Mouse (Mus musculus) cortical plate, adult 2 months (tissue): Measurements from ENCODE around the gene Fam227a.

ENCODE experiments used
- CTCF ChIP-seq: fragments of 200-500 bp; IDR thresholded peaks from 2 replicates; pipeline ENCODE4 v1.5.1; 2011; ENCODE audit warnings: mild to moderate bottlenecking, control low read depth, low read length; ENCODE audit not compliant: insufficient read depth; ENCODE audit errors: extremely low read depth
- POLR2A ChIP-seq: fragments of 200-500 bp; IDR thresholded peaks from 2 replicates; pipeline ENCODE4 v1.6.1; 2011; ENCODE audit warnings: mild to moderate bottlenecking, low read length, control low read depth; ENCODE audit not compliant: insufficient read depth; ENCODE audit errors: extremely low read depth

- TF ChIP-seq POLR2A: no peak
- TF ChIP-seq CTCF: no peak
Measured at GRCm38 (mm10) chr15:79664666-79665065, 5.9 kb upstream of the Fam227a start.
